Comparison of ENCODE assay signal across 29 mouse cellular contexts in genomic region chr3:145198050-145198449, GRCm38 (mm10).
DNase-seq lines count a peak whose midpoint lies in the region; ATAC-seq lines count a peak whose summit lies in the region.
"Had no signal": no experiment of that assay in that cellular context is flagged by ENCODE, and none has a peak within 500 bp of the region (broad histone marks: within the 10 kb centered on the region; RNA-seq: fewer than 3 reads in every experiment).

No protein-coding gene starts in this region.

- WGBS in embryonic facial prominence, embryonic 14.5 days, result 59% methylated on average over 2 of the region's 2 CpGs
- WGBS in embryonic facial prominence, embryonic 10.5 days, result 90% methylated on average over 2 of the region's 2 CpGs

- H3K4me1 ChIP-seq in embryonic facial prominence, embryonic 14.5 days (ENCODE audit: control insufficient read depth, insufficient read depth, low read length), result no peaks in the 10 kb centered on the region
- no peaks in the 10 kb centered on the region for H3K4me1 ChIP-seq in embryonic facial prominence, embryonic 10.5 days
- H3K4me1 ChIP-seq: forebrain, embryonic 10.5 days; forebrain, embryonic 15.5 days; hindbrain, embryonic 12.5 days; intestine, embryonic 15.5 days had no signal

- no peak overlapping the region for H3K27ac ChIP-seq in embryonic facial prominence, embryonic 14.5 days (replicated peaks; ENCODE audit: low read depth, low read length)
- no peak overlapping the region for H3K27ac ChIP-seq in embryonic facial prominence, embryonic 10.5 days (replicated peaks)
- H3K27ac ChIP-seq: forebrain, embryonic 10.5 days; forebrain, embryonic 15.5 days; hindbrain, embryonic 12.5 days; hindbrain, postnatal 0 days; intestine, embryonic 15.5 days; kidney, postnatal 0 days; liver, embryonic 14.5 days had no signal

- H3K4me3 ChIP-seq in embryonic facial prominence, embryonic 14.5 days (ENCODE audit: low read depth, low read length), result no peak overlapping the region
- no peak overlapping the region for H3K4me3 ChIP-seq in embryonic facial prominence, embryonic 10.5 days
- H3K4me3 ChIP-seq: forebrain, embryonic 10.5 days; forebrain, embryonic 15.5 days; hindbrain, embryonic 12.5 days; intestine, embryonic 15.5 days had no signal

- peak; percentile 38 for DNase-seq in embryonic facial prominence, embryonic 14.5 days (ENCODE audit: low spot score)
- no peak for DNase-seq in embryonic facial prominence, embryonic 10.5 days (ENCODE audit: low spot score)
- peak; percentile 73 for DNase-seq in Muller cell, postnatal 12 days (ENCODE audit: inconsistent ontology term)
- peak; percentile 30 for DNase-seq in fibroblast of lung, adult 2 months (ENCODE audit: low read depth)
- no peak for DNase-seq in cerebellum, postnatal 10 days
- no peak for DNase-seq in layer of hippocampus, adult 18-20 months (ENCODE audit: low spot score in 2 of 2)
- DNase-seq in urinary bladder, postnatal 4 days (ENCODE audit: low spot score in 2 of 2), result no peak
- DNase-seq: B cell, adult 2 months; cerebellum, adult 8-10 months; gastrocnemius, postnatal 25 days; heart, adult 18-20 months; heart, postnatal 36 days; kidney, adult 2 months; kidney, postnatal 4 days; layer of hippocampus, postnatal 36 days; liver; lung, embryonic 14.5 days; lung, postnatal 14 days had no signal

- no peak overlapping the region for H3K4me2 ChIP-seq in embryonic facial prominence, embryonic 14.5 days (ENCODE audit: low read depth, low read length)
- H3K4me2 ChIP-seq: forebrain, embryonic 15.5 days; heart, embryonic 11.5 days; hindbrain, embryonic 12.5 days; intestine, embryonic 15.5 days; lung, embryonic 14.5 days; midbrain, embryonic 11.5 days had no signal

- H3K9ac ChIP-seq in embryonic facial prominence, embryonic 14.5 days (ENCODE audit: low read depth, low read length), result no peak overlapping the region
- H3K9ac ChIP-seq: forebrain, embryonic 15.5 days; hindbrain, embryonic 12.5 days; intestine, embryonic 15.5 days; liver, embryonic 14.5 days; lung, embryonic 14.5 days had no signal

- no peak for ATAC-seq in embryonic facial prominence, embryonic 14.5 days (ENCODE audit: low read depth)
- ATAC-seq: forebrain, embryonic 15.5 days; hindbrain, postnatal 0 days; intestine, embryonic 15.5 days; midbrain, embryonic 16.5 days had no signal

- no peaks in the 10 kb centered on the region for H3K27me3 ChIP-seq in embryonic facial prominence, embryonic 14.5 days (replicated peaks; ENCODE audit: control insufficient read depth, insufficient read depth, low read length)
- no peaks in the 10 kb centered on the region for H3K27me3 ChIP-seq in embryonic facial prominence, embryonic 10.5 days (replicated peaks; ENCODE audit: low read depth, poor library complexity, severe bottlenecking)
- H3K27me3 ChIP-seq: forebrain, embryonic 15.5 days; hindbrain, embryonic 12.5 days; intestine, embryonic 15.5 days had no signal

- no peaks in the 10 kb centered on the region for H3K36me3 ChIP-seq in embryonic facial prominence, embryonic 14.5 days (ENCODE audit: control insufficient read depth, insufficient read depth, low read length)
- H3K36me3 ChIP-seq in embryonic facial prominence, embryonic 10.5 days (replicated peaks), result no peaks in the 10 kb centered on the region
- H3K36me3 ChIP-seq: forebrain, embryonic 10.5 days; forebrain, embryonic 15.5 days; G1E; hindbrain, embryonic 12.5 days; intestine, embryonic 15.5 days had no signal

- no peaks in the 10 kb centered on the region for H3K9me3 ChIP-seq in embryonic facial prominence, embryonic 14.5 days (ENCODE audit: control insufficient read depth, low read length)
- H3K9me3 ChIP-seq in embryonic facial prominence, embryonic 10.5 days, result no peaks in the 10 kb centered on the region
- H3K9me3 ChIP-seq: forebrain, embryonic 10.5 days; forebrain, embryonic 15.5 days; G1E; hindbrain, embryonic 12.5 days; intestine, embryonic 15.5 days had no signal

Comparison
In these comparisons a context has a peak if more than half of its experiments do, and no peak if none do; other contexts are left out.
1. DNase-seq: peak in embryonic facial prominence, embryonic 14.5 days (single experiment), Muller cell, postnatal 12 days (single experiment) and fibroblast of lung, adult 2 months (single experiment); none in embryonic facial prominence, embryonic 10.5 days (single experiment), cerebellum, postnatal 10 days (0 of 2), layer of hippocampus, adult 18-20 months (0 of 2) and urinary bladder, postnatal 4 days (0 of 2).